Mouse (Mus musculus): Measurements from ENCODE around the gene Foxa1. TPM values are rescaled to one million over a fixed set of nuclear protein-coding genes. Genes with fewer than 3 reads are reported as not detected.

The Foxa1 gene
- polyA plus RNA-seq, 2 experiments = 0.06 TPM; not detected in 1

DNA sequence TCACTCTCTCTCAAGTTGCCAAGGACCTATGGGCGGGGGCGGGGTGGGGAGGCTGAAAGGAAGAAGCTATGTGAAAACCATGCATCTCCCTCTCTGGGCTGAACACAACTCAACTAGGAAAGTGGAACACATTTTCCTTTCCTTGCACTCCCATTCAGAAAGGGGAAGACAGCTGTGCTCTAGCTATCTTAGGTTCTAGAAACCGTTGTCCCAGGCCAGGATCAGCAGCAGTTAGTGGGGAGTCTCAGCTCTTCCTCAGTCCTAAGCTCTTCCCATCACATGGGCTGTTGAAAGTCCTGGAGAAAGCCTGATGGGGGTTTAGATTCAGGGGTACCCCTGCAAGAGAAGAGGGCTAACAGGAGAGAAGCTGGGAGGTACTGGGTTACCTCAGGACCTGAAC, 7.4 kb upstream of the Foxa1 start:
- WGBS = 27% methylated on average over 3 of the region's 3 CpGs
- H3K9me3 ChIP-seq (ENCODE audit: control insufficient read depth, low read length) = no peaks in the 10 kb centered on the region
- no peak overlapping the region for H3K9ac ChIP-seq (ENCODE audit: low read depth, low read length, severe bottlenecking)
- no peak overlapping the region for H3K4me3 ChIP-seq (replicated peaks; ENCODE audit: low read length)
- no peak overlapping the region for H3K4me2 ChIP-seq (replicated peaks; ENCODE audit: low read depth, low read length, severe bottlenecking)
- H3K27me3 ChIP-seq (ENCODE audit: control insufficient read depth, insufficient read depth, low read length) = peaks cover 72% of the 10 kb centered on the region
- H3K36me3 ChIP-seq (ENCODE audit: control insufficient read depth, insufficient read depth, low read length) = no peaks in the 10 kb centered on the region
- no peak overlapping the region for H3K27ac ChIP-seq (replicated peaks; ENCODE audit: low read depth, low read length)
- ATAC-seq (ENCODE audit: low FRiP score, low read depth) (no peak), DNase-seq (ENCODE audit: low spot score) (no peak)
- no peak for TF ChIP-seq POLR2A (IDR thresholded peaks at IDR 0.05; ENCODE audit: borderline replicate concordance, extremely low read depth, insufficient read depth, insufficient read length)
- no peaks in the 10 kb centered on the region for H3K4me1 ChIP-seq (ENCODE audit: control insufficient read depth, insufficient read depth, low read length)

GRCm38 (mm10) chr12:57552286-57552685, 5.6 kb upstream of the Foxa1 start:
- no peaks in the 10 kb centered on the region for H3K4me1 ChIP-seq (ENCODE audit: control insufficient read depth, insufficient read depth, low read length)
- no peak for TF ChIP-seq POLR2A (IDR thresholded peaks at IDR 0.05; ENCODE audit: borderline replicate concordance, extremely low read depth, insufficient read depth, insufficient read length)
- WGBS = 10% methylated on average over 3 of the region's 3 CpGs
- ATAC-seq (ENCODE audit: low FRiP score, low read depth) = no peak
- H3K27ac ChIP-seq (replicated peaks; ENCODE audit: low read depth, low read length) = no peak overlapping the region
- no peak overlapping the region for H3K4me2 ChIP-seq (replicated peaks; ENCODE audit: low read depth, low read length, severe bottlenecking)
- no peaks in the 10 kb centered on the region for H3K36me3 ChIP-seq (ENCODE audit: control insufficient read depth, insufficient read depth, low read length)
- H3K27me3 ChIP-seq (ENCODE audit: control insufficient read depth, insufficient read depth, low read length) = peaks cover 90% of the 10 kb centered on the region
- no peak overlapping the region for H3K9ac ChIP-seq (ENCODE audit: low read depth, low read length, severe bottlenecking)
- no peak overlapping the region for H3K4me3 ChIP-seq (replicated peaks; ENCODE audit: low read length)
- no peaks in the 10 kb centered on the region for H3K9me3 ChIP-seq (ENCODE audit: control insufficient read depth, low read length)
- no peak for DNase-seq (ENCODE audit: low spot score)

GRCm38 (mm10) chr12:57550881-57551280, 4.2 kb upstream of the Foxa1 start:
- Histone ChIP-seq H3K27me3 (ENCODE audit: control insufficient read depth, insufficient read depth, low read length) (peaks cover 99% of the 10 kb centered on the region), H3K9ac (ENCODE audit: low read depth, low read length, severe bottlenecking) (no peak overlapping the region), H3K4me1 (ENCODE audit: control insufficient read depth, insufficient read depth, low read length) (peaks cover 2% of the 10 kb centered on the region), H3K4me2 (replicated peaks; ENCODE audit: low read depth, low read length, severe bottlenecking) (no peak overlapping the region), H3K4me3 (replicated peaks; ENCODE audit: low read length) (no peak overlapping the region), H3K9me3 (ENCODE audit: control insufficient read depth, low read length) (no peaks in the 10 kb centered on the region), H3K27ac (replicated peaks; ENCODE audit: low read depth, low read length) (no peak overlapping the region), H3K36me3 (ENCODE audit: control insufficient read depth, insufficient read depth, low read length) (no peaks in the 10 kb centered on the region)
- WGBS = 5% methylated on average over 8 of the region's 8 CpGs
- DNase-seq (ENCODE audit: low spot score) (no peak), ATAC-seq (ENCODE audit: low FRiP score, low read depth) (no peak)
- no peak for TF ChIP-seq POLR2A (IDR thresholded peaks at IDR 0.05; ENCODE audit: borderline replicate concordance, extremely low read depth, insufficient read depth, insufficient read length)

DNA sequence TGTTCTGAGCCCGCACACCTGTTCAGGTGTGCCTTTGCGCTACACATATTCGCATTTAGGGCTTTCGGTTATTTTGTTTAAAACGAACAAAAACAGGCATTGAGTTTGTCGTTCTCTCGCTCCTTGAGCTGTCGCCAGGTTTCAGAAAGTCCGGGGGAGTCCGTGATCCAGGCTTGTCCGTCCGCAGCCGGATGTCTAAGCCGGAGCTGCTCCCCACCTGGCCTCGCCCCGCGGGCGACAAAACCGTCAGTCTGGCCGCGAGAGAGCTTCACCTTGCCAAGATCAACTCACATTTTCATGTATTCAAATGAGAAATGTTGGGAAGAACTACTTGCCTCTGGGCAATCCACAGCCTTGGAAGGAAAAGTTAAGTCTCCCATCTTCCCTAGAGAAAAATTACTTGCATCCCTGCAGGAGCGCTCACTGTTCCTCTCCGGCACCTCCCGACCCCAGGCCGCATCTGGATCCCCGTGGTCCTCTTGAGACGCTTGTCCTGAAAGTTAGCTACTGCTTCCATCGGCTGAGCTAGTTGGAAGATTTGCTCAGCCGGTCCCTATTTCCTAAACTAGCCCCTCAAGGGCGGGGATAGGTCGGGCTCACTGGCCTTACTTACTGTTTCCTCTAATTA, 3.6 kb upstream of the Foxa1 start:
- TF ChIP-seq POLR2A (IDR thresholded peaks at IDR 0.05; ENCODE audit: borderline replicate concordance, extremely low read depth, insufficient read depth, insufficient read length) = no peak
- no peak overlapping the region for H3K4me3 ChIP-seq (replicated peaks; ENCODE audit: low read length)
- DNase-seq (ENCODE audit: low spot score) = no peak
- H3K9me3 ChIP-seq (ENCODE audit: control insufficient read depth, low read length) = no peaks in the 10 kb centered on the region
- H3K9ac ChIP-seq (ENCODE audit: low read depth, low read length, severe bottlenecking) = no peak overlapping the region
- no peak overlapping the region for H3K4me2 ChIP-seq (replicated peaks; ENCODE audit: low read depth, low read length, severe bottlenecking)
- peaks cover 99% of the 10 kb centered on the region for H3K27me3 ChIP-seq (ENCODE audit: control insufficient read depth, insufficient read depth, low read length)
- ATAC-seq (ENCODE audit: low FRiP score, low read depth) = no peak
- WGBS = 2% methylated on average over 31 of the region's 31 CpGs
- H3K27ac ChIP-seq (replicated peaks; ENCODE audit: low read depth, low read length) = no peak overlapping the region
- H3K36me3 ChIP-seq (ENCODE audit: control insufficient read depth, insufficient read depth, low read length) = no peaks in the 10 kb centered on the region
- H3K4me1 ChIP-seq (ENCODE audit: control insufficient read depth, insufficient read depth, low read length) = peaks cover 8% of the 10 kb centered on the region

- DNase-seq (ENCODE audit: low spot score) = no peak
- Histone ChIP-seq H3K4me3 (replicated peaks; ENCODE audit: low read length) (no peak overlapping the region), H3K27me3 (ENCODE audit: control insufficient read depth, insufficient read depth, low read length) (peaks cover 98% of the 10 kb centered on the region), H3K27ac (replicated peaks; ENCODE audit: low read depth, low read length) (no peak overlapping the region), H3K36me3 (ENCODE audit: control insufficient read depth, insufficient read depth, low read length) (no peaks in the 10 kb centered on the region), H3K9ac (ENCODE audit: low read depth, low read length, severe bottlenecking) (no peak overlapping the region), H3K9me3 (ENCODE audit: control insufficient read depth, low read length) (no peaks in the 10 kb centered on the region), H3K4me1 (ENCODE audit: control insufficient read depth, insufficient read depth, low read length) (peaks cover 10% of the 10 kb centered on the region), H3K4me2 (replicated peaks; ENCODE audit: low read depth, low read length, severe bottlenecking) (no peak overlapping the region)
- 2% methylated on average over 15 of the region's 15 CpGs for WGBS
- no peak for TF ChIP-seq POLR2A (IDR thresholded peaks at IDR 0.05; ENCODE audit: borderline replicate concordance, extremely low read depth, insufficient read depth, insufficient read length)
- no peak for ATAC-seq (ENCODE audit: low FRiP score, low read depth)
These were observed 3.0 kb upstream of the Foxa1 start for GRCm38 (mm10) chr12:57549667-57550160.
